Mouse (Mus musculus) embryonic stem cell, embryonic (primary cell): ENCODE measurements around the gene Frmd7.

Experiments used
- CTCF ChIA-PET, 4 experiments: fragments of 300-600 bp in 2 of 4; fragments of 350-600 bp in 2 of 4; sonication (Branson Sonifier 250); formaldehyde crosslinking; loops; one replicate each; lab custom pipeline; 2022; ENCODE audit warnings: inconsistent platforms in 2 of 4; lab: Charles Lee
- POLR2A ChIA-PET, 4 experiments: fragments of 300-600 bp in 2 of 4; fragments of 350-600 bp in 2 of 4; sonication (Branson Sonifier 250); formaldehyde crosslinking; loops; one replicate each; lab custom pipeline; 2022; ENCODE audit warnings: antibody characterized with exemption in 4 of 4, inconsistent platforms in 1 of 4; lab: Charles Lee

Gene Frmd7

DNA sequence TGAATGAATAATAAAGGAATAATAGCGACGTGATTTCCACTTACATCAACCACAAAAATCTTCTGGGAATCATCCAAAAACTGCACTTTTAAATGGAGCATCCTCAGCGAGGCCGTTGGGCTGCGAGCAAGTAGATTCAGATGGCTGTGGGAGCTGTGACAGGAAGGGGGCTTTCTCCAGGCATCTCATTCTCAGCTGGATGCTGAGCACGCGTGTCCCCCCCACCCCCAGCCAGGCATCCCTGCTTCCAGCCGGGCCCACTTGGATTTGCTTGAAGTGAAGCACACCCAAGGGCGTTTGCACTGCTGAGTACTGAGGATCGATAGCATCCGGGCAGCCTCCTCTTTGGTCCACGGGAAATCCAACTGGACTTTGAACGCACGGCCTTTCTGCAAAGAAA is at the start of gene Frmd7:
Gene Frmd7, minus strand, starts transcription at position 101 of the 400 bp plus-strand sequence.
- POLR2A ChIA-PET = no interaction called here
- CTCF ChIA-PET = no interaction called here

DNA sequence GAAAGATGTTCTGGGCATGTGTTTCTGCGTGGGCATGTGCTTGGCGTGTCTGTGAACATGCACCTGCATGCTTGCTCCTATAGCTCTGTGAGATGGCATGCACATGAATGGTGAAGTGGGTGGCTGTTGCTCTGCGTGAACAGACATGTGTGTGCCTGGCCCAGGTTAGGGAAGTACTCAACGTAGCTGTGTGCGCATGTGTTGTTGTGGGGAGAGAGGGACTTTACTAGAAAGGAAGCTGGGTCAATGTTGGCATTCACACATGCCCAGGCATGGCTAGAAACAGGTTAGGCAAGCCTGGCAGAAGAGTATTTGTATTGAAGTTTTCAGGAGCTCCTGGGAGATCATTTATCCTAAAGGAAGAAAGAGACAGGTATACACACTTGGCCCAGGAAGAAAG is 48.8 kb upstream of the Frmd7 start:
- POLR2A ChIA-PET = no interaction called here

DNA sequence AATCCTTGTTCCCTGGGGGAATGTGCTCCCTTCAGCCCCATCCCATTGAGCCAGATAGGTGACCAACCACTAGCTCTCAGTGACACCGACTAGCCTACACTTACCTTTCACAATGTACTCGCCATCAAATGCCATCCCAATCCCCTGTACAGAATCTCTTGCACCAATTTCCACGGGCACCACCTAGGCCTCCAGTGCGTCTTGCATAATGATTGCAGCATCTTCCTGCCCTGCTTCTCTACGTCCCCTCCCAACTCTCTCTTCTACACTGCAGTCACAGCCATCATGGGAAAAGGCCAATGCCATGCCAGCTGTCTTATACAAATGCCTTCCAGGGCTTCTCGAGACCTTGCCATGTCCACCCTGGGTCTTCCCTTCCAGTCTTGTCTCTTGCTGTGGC is 47.4 kb upstream of the Frmd7 start:
- ChIA-PET POLR2A (no interaction called here), CTCF (no interaction called here)

More for the DNA sequence above, 48.8 kb upstream of the Frmd7 start:
- CTCF ChIA-PET = no interaction called here

DNA sequence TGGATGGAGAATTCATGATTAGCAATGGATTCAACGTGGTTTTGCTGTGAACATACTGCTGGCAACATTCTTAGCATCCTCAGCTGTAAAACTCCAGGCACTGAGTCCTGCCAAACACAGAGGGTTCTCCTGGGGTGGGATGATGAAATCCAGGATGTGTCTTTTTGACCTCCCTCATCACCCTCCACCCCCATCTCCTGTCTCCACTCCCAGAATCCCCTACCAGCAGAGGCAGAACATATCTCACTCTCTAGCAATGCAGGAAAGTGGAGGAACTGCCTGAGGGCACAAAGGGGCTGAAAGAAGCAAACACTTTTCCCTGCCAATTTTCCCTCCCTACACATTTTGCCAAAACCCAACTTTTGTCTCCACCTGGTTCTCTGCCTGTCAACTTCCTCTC is 46.1 kb upstream of the Frmd7 start:
- CTCF ChIA-PET = no interaction called here

DNA sequence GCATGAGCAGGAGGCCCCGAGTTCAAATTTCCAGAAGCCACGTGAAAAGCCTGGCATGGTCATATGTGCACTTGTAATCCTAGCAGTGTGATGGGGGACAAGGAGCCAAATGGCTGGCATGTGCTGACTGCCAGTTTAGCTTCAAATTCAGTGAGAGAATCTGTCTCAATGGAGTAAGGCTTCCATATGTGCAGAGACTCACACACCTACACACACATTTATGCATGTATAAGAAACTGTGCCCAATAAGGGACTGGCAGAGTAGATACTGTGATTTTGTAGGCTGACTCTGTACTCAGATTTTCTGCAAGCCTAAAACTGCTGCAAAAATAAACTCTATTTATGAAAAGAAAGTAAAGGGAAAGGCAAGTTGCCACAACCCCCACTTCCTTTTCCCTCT is 35.9 kb upstream of the Frmd7 start:
- POLR2A ChIA-PET = no interaction called here
- CTCF ChIA-PET = no interaction called here

More for the DNA sequence above, 46.1 kb upstream of the Frmd7 start:
- POLR2A ChIA-PET = no interaction called here

DNA sequence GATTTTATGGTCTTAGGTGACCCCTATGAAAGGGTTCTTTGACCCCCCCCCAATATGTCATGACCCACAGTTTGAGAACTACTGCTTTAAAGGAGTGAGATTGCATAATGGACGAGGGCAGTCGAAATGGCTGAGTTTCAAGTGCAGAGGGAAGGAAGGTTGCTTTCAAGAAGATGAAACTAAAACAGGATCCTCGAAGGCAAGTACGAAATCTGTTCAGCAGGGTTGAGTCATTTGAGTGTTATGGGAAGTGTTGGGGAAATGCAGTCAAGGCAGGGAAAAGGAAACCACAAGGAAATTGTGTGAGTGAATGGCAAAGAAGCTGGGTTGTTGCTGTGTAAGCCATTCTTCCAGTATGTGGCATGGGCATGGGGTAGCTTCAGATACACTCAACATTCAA is 29.6 kb upstream of the Frmd7 start:
- ChIA-PET CTCF (no interaction called here), POLR2A (no interaction called here)

DNA sequence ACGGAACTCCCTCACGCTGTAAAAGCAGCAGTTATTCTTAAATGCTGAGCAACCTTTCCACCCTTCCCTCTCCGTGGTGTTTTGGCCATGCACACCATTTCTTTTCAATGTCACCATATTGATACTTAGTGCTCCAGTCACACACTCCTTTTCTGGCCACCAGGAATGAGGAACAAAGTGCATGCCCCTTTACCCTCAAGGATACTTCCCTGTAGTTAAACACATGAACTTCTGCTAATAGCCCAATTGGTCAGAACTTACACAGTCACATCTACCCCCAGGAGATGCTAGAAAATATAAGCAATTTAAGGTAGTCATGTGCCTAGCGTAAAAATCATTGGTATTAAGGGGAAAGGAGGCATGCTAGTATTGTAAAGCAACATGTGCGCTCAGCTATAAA is 27.4 kb upstream of the Frmd7 start:
- POLR2A ChIA-PET = no interaction called here
- CTCF ChIA-PET = no interaction called here

DNA sequence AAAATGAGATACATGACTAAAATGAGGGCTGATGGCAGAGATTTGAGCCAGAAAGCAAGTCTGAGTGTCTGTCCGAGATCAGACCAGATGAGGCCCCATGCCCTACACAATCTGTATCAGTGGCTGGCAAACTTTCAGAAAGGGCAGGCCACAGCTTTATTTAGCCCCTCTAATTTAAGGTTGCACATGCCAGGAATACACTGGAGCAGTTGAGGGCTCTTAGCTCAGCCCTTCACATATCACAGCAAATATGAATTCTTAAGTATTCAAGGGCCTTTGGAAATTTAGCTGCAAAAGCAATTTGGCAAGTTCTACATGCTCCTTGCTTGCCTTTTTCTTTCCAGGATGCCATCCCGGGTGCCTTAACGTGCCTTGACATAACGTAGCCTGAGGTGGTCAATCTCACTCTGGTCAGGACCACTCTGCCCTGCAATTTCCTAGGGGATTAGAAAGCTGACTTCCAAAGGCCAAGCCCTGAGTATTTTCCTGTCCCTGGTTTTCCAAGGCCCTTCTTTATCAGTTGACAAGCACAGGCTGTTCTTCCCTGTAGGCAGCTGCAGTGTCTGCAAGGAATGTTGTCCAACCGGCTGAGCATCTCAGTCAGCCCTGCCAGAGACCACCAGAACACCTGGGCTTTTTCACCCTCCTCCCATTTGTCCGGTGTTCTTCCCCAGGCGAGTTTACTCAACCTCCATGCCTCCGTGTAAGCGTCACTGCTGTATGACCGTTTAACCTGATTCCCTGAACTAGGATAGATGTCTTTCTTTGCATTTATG is 25.8 kb upstream of the Frmd7 start:
- CTCF ChIA-PET = no interaction called here
- POLR2A ChIA-PET = no interaction called here

DNA sequence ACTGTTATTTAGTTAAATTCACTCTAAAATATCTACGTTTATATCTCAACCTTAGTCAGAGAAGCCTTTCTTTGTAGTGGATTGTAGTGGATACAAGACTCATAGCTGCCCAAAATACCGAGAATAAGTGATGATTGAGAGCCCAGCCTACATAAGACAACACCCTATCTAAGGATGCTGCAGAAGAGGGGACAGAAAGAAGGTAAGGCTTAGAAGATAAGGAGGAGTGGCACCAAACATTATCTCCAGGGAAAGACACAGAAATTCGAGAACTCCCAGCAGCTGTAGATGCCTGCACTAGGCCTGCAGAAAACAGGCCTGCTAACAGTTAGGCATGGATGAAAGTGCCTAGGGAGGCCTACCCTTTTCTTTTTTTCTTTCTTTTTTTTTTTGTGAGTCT is 22.6 kb upstream of the Frmd7 start:
- POLR2A ChIA-PET = interaction anchor here in 1 of 4 experiments (0.7 kb wide), 1 partner anchor 22 kb away, joined by 5 read pairs; no protein-coding TSS in a partner anchor
- CTCF ChIA-PET = interaction anchor here in 1 of 4 experiments (0.6 kb wide), 1 partner anchor 181 kb away, joined by 3 read pairs; no protein-coding TSS in a partner anchor

DNA sequence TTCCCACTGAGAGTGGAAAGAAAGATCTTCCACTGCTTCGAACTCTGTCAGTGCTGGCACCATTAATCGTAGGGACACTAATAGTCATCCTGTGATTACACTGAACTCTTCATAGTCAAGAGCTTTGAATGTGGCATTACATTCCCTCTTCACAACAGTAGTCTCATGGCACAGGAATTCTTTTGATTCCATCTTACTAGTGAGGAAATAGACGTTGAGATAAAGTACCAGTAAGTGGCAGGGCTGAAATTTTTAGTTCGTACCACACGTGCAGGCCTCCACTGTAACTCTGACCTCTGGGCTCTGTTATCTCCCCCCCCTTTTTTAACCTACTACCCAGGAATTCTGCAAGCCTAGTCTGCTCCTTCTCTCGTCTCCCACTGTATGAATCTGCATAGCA is 20.4 kb upstream of the Frmd7 start:
- POLR2A ChIA-PET = no interaction called here
- CTCF ChIA-PET = no interaction called here

DNA sequence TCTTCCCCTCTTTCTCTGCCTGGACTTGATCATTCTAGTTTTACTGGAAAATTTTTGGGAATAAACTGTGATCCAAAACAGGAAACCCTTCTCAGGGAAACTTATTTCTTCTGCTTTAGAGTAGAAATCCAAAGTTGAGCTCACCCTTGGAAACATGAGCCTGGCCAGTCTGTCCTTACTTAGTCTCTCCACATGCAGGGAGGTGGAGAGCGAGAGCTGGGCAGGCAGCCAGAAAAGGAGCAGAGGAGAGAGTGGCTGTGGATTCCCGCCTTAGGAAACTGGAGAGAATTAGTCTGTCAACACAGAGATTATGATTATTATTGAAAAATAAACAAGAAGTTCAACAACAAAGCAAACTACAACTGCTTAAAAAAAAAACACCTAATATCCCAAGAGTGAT is 6.1 kb upstream of the Frmd7 start:
- CTCF ChIA-PET = no interaction called here

DNA sequence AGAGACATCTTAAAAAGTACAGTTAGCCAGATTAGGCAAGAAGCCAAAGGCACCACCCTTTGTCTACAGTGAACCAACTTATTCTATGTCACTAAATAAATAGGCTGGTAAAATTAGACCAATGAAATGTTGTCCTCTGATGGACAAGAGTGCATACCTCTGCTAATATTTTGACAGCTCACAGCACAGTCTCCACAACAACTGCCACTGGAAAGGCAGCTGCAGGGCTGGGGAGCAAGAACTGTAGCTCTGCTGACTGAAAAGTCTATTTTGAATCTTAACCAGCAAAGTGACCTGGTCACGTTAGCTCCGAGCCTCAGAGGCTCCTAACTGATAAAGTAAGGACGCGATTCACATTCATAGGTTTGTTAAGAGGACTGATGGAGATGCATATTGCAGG is 5.6 kb upstream of the Frmd7 start:
- ChIA-PET CTCF (interaction anchor here in 1 of 4 experiments (0.6 kb wide), 1 partner anchor 75 kb away, joined by 3 read pairs; no protein-coding TSS in a partner anchor), POLR2A (no interaction called here)

More for the DNA sequence above, 6.1 kb upstream of the Frmd7 start:
- POLR2A ChIA-PET = interaction anchor here in 1 of 4 experiments (0.7 kb wide), 1 partner anchor 24 kb away, joined by 3 read pairs; no protein-coding TSS in a partner anchor

DNA sequence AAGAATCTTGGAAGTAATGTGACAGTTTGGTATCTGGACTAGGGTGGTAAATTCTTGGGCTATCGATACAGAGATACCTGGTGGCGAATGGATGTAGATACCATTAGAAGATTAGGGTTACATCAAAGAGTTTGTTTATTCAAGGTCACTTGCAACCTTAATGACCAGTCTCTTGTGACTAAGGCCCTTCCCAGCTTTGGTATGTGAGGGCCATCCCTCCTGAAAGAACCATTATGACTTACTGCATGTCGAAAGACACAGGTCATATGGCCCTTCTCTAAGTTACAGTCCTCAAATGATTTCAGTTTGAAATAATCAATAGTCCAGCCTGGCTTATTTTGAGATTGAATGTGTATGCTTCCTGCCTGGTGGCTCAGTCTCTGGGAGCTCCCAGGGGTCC is 5.4 kb downstream of the Frmd7 start:
- CTCF ChIA-PET = interaction anchor here in 1 of 4 experiments (1.3 kb wide), 1 partner anchor 12 kb away, joined by 3 read pairs; no protein-coding TSS in a partner anchor
- POLR2A ChIA-PET = interaction anchor here in 2 of 4 experiments (0.6 to 0.8 kb wide), 2 partner anchors 12 to 314 kb away, joined by 3 to 4 read pairs; no protein-coding TSS in a partner anchor

DNA sequence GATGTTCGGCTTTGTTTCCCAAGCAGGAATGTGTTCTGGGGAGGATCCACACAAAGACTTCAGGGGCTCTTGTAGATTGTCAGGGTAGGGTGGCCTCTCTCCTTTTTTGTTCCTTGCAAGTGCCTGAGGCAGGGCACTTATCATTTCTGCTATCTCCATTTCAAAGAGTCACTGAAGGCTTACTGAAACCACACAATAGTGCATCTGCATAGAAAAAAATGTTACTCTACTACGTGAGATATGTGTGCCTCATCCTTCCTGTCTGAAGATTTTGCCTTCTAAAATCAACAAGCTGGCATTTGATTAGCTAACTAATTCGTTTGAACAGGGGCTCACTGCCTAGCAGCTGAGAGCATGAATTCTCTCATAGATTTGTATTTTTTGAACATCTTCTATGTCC is 12.2 kb downstream of the Frmd7 start:
- ChIA-PET POLR2A (interaction anchor here in 1 of 4 experiments (0.6 to 1.4 kb wide), 3 partner anchors 216 to 298 kb away, joined by 3 read pairs; no protein-coding TSS in a partner anchor), CTCF (no interaction called here)

DNA sequence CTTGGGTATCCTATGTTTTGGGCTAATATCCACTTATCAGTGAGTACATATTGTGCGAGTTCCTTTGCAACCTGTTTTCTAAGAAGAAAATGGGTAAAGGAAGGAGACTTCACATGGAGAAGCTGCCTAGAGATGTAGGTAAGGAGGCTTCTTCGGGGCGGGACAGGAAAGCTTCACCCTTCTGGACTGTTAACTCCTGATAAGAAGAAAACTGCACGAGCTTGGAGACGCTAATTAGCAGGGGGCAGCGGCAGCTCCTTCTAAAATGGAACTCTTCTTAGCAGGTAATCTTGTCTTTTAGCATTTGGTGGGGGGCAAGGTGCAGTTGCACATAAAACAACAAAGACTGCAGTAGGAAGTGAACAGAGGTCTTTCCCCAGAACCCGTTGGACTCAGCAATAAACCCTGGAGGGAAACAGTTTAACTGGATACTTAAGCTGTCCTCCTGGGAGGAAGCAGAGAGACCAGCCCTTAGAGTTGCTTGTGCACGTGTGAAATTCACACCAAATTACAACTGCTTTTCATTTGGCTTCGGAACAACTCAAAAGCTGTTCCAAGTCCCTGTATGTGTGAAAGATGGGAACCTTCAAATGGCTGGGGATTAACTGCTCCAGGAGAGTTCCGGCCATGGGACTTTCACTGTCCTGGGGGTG is 15.5 kb downstream of the Frmd7 start:
- ChIA-PET CTCF (no interaction called here), POLR2A (no interaction called here)

DNA sequence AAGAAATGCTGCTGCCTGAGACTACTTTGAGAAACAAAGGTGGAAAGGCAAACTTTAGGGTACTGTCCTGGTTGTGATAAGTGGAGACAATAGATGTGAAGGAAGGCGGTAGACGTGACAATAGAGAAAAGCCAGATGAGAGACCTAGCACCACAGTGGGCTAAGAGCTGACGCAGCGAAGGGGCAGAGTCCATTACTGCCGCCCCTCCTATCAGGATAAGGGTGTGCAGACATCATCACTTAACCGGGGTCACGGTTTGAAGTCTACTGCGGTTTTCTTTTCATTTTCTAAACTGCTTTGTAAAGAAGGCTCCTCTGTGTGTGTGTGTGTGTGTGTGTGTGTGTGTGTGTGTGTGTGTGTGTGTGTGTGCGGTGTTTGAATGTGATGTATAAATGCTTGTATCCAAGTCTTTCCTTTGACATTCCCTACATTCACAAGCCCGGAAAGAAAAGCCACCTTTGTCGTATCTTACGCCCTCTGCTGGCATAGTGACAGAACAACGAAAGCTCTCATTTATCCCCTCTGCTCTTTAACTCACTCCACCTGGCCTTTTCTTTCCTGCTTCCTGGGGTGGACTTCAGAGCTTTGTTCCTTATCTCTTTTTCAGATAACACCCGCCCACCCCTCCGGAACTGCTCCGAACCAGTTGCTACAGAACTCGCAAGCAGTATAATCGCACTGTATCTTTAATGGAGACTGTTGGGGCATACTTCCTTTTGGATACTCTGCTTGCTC is 17.7 kb downstream of the Frmd7 start:
- CTCF ChIA-PET = interaction anchor here (0.6 to 1.6 kb wide), 18 partner anchors 9 to 1241 kb away, joined by 3 to 8 read pairs (median 4); no protein-coding TSS in a partner anchor
- POLR2A ChIA-PET = interaction anchor here in 1 of 4 experiments (0.6 to 1.3 kb wide), 3 partner anchors 9 to 24 kb away, joined by 3 read pairs; no protein-coding TSS in a partner anchor

DNA sequence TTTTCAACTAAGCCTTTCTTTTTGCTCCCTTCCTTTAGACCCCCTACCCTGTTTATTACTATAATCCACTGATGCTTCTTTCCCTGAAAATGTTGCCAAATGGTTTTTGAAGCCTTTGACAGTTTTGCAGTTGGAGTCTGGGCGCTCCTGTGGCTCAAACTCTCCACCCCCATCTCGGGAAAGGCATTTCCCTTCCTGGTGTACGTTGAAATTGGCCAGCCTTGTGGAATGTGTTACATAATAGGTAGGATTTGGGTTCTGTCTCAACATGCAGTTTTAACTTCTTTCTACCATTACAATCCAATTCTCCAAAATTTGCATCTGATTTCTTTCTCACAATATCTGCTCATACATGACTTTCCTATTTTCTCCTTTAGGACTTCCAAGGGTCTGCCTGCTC is 23.8 kb downstream of the Frmd7 start:
- ChIA-PET POLR2A (no interaction called here), CTCF (no interaction called here)

DNA sequence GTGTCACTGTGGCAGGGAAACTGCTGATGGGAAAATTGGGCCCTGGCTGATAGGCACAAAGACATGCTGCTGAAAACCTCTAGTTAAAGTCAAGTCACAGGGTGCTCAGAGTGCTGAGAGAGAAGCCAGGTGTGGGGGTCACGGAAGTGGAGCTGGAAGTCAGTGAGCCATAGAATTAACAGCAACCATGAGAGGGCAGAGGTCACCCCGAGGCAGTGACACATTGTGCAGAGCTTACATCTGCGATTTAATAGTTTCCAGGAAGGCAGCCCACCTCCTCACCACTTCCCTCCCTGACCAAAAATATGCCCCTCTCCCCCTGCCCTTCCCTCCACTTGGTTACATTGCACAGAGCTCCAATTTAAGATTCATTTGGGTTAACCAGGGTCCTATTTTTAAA is 25.1 kb downstream of the Frmd7 start:
- ChIA-PET POLR2A (no interaction called here), CTCF (no interaction called here)

DNA sequence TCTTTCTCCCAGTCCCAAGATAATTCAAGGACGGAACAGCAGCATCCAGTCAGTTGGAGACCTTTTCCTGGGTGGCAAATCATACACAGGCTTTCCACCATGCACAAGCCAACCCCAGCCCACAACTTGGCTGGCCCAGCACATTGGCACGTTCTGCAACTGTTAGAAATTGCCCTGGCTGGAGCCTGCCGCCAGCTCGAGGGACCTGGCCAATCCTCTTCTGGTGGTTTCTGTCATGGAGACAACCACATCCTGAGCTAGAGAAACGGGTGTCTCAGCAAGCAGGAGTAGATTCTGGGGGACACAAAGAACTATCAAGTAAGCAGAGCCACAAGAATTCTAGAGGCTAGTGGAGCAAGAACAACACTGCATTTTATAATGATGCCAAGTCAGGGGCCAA is 32.6 kb downstream of the Frmd7 start:
- ChIA-PET POLR2A (no interaction called here), CTCF (no interaction called here)

DNA sequence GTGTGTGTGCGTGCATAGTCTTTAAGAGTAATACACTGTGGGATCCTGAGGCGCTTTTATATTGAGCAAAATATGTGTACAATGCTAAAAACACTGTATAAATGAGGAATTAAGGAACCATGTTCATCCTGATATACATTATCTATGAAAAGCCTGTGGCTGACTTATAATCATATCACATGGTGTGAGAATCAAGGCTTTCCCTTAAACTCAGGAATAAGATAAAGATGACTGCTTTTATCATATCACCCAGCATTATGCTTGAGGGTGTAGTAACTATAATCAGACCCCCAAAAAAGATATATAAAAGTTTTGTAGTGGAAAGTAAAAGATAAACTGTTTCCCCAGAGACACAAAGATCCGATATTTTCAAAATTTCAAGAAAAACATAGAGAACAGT is 39.0 kb downstream of the Frmd7 start:
- POLR2A ChIA-PET = no interaction called here

More for the DNA sequence above, 39.0 kb downstream of the Frmd7 start:
- CTCF ChIA-PET = no interaction called here
